Mouse (Mus musculus) neural tube, embryonic 15.5 days (tissue): ENCODE measurements around the gene Tnpo2. TPM values are rescaled to one million over a fixed set of nuclear protein-coding genes. Genes with fewer than 3 reads are reported as not detected.

ENCODE experiments used
- ATAC-seq: fragments of 200-750 bp; cut with Nextera tagmentation; 2 replicates; pipeline ENCODE4 v1.8.0; 2017; ENCODE audit warnings: mild to moderate bottlenecking, moderate TSS enrichment, moderate library complexity; ENCODE audit not compliant: low FRiP score
- H3K27ac ChIP-seq: fragments of 300-500 bp; sonication (generic); replicated peaks from 2 replicates; pipeline ENCODE4 v1.5.1; 2015; ENCODE audit warnings: mild to moderate bottlenecking, inconsistent platforms
- H3K27me3 ChIP-seq: fragments of 300-500 bp; sonication (generic); replicated peaks from 2 replicates; pipeline ENCODE4 v1.6.1; 2015; ENCODE audit warnings: inconsistent platforms
- H3K36me3 ChIP-seq: fragments of 300-500 bp; sonication (generic); 2 replicates; pipeline ENCODE4 v1.6.1; 2015; ENCODE audit warnings: inconsistent platforms
- H3K4me1 ChIP-seq: fragments of 300-500 bp; sonication (generic); 2 replicates; pipeline ENCODE4 v1.6.1; 2015; ENCODE audit warnings: inconsistent platforms
- H3K4me2 ChIP-seq: fragments of 300-500 bp; sonication (generic); 2 replicates; pipeline ENCODE4 v1.6.1; 2015; ENCODE audit warnings: inconsistent platforms, mild to moderate bottlenecking, moderate library complexity
- H3K4me3 ChIP-seq: fragments of 300-500 bp; sonication (generic); replicated peaks from 2 replicates; pipeline ENCODE4 v1.5.1; 2015; ENCODE audit warnings: mild to moderate bottlenecking, inconsistent platforms
- H3K9ac ChIP-seq: fragments of 300-500 bp; sonication (generic); replicated peaks from 2 replicates; pipeline ENCODE4 v1.6.1; 2015; ENCODE audit warnings: mild to moderate bottlenecking, inconsistent platforms
- H3K9me3 ChIP-seq: fragments of 300-500 bp; sonication (generic); replicated peaks from 2 replicates; pipeline ENCODE4 v1.6.1; 2016; ENCODE audit warnings: inconsistent platforms
- WGBS: fragments of 180-500 bp; shearing (Covaris S2); methylation state at CpG from one replicate; pipeline ENCODE4 v1.1.7; 2015; ENCODE audit warnings: mixed read lengths; 5-methylcytosine and 5-hydroxymethylcytosine counted together
- polyA plus RNA-seq: library from polyadenylated mRNA; unstranded; fragments of >200 nt; fragmentation: Nextera tagmentation; extraction: Ambion mirVana; gene quantifications from 2 replicates; pipeline ENCODE4 v1.2.1, GENCODE M21; 2015

The Tnpo2 gene
- polyA plus RNA-seq, 1 experiment from 2014 or later: 55.5 TPM

- no peak for ATAC-seq
- H3K9ac ChIP-seq: peak overlapping the region; percentile 100
- H3K27me3 ChIP-seq: no peaks in the 10 kb centered on the region
- no peaks in the 10 kb centered on the region for H3K9me3 ChIP-seq
- peak overlapping the region; percentile 92 for H3K4me2 ChIP-seq
- H3K4me3 ChIP-seq: peak overlapping the region; percentile 100
- no peak overlapping the region for H3K27ac ChIP-seq
- 26% methylated on average over 2 of the region's 2 CpGs for WGBS
- H3K4me1 ChIP-seq: peaks cover 51% of the 10 kb centered on the region
- H3K36me3 ChIP-seq: peaks cover 41% of the 10 kb centered on the region
Observed at GRCm38 (mm10) chr8:85027922-85028321, 8.8 kb upstream of the Tnpo2 start.

- Histone ChIP-seq H3K4me2 (peak overlapping the region; percentile 92), H3K4me1 (peaks cover 38% of the 10 kb centered on the region), H3K27me3 (no peaks in the 10 kb centered on the region), H3K9ac (peak overlapping the region; percentile 21; the same call in 1 of the 2 replicates), H3K4me3 (no peak overlapping the region), H3K27ac (no peak overlapping the region), H3K36me3 (peaks cover 35% of the 10 kb centered on the region), H3K9me3 (no peaks in the 10 kb centered on the region)
- no peak for ATAC-seq
- 89% methylated on average over 14 of the region's 14 CpGs for WGBS
Observed at GRCm38 (mm10) chr8:85029271-85029670, 7.4 kb upstream of the Tnpo2 start.

- Histone ChIP-seq H3K4me2 (no peak overlapping the region), H3K27me3 (no peaks in the 10 kb centered on the region), H3K9me3 (no peaks in the 10 kb centered on the region), H3K9ac (no peak overlapping the region), H3K4me1 (peaks cover 36% of the 10 kb centered on the region), H3K36me3 (peaks cover 35% of the 10 kb centered on the region), H3K4me3 (no peak overlapping the region), H3K27ac (no peak overlapping the region)
- 86% methylated on average over 4 of the region's 4 CpGs for WGBS
- no peak for ATAC-seq
Observed at GRCm38 (mm10) chr8:85032622-85033311, 3.9 kb upstream of the Tnpo2 start.

- Histone ChIP-seq H3K27ac (no peak overlapping the region), H3K4me2 (no peak overlapping the region), H3K9ac (no peak overlapping the region), H3K4me3 (no peak overlapping the region), H3K36me3 (peaks cover 35% of the 10 kb centered on the region), H3K9me3 (no peaks in the 10 kb centered on the region), H3K27me3 (no peaks in the 10 kb centered on the region), H3K4me1 (peaks cover 36% of the 10 kb centered on the region)
- no peak for ATAC-seq
- WGBS: 74% methylated on average over 1 of the region's 1 CpGs
Observed at GRCm38 (mm10) chr8:85033867-85034266, 2.8 kb upstream of the Tnpo2 start.

- H3K9ac ChIP-seq: peak overlapping the region; percentile 66; the same call in 1 of the 2 replicates
- 3% methylated on average over 13 of the region's 13 CpGs for WGBS
Observed at GRCm38 (mm10) chr8:85034764-85035163, 2.0 kb upstream of the Tnpo2 start.

GRCm38 (mm10) chr8:85035165-85035727 lies 1.5 kb upstream of the Tnpo2 start:
- H3K9ac ChIP-seq: peak overlapping the region; percentile 66; the same call in 1 of the 2 replicates
- H3K4me2 ChIP-seq: peak overlapping the region; percentile 90
- H3K36me3 ChIP-seq: peaks cover 29% of the 10 kb centered on the region
- peak overlapping the region; percentile 98 for H3K27ac ChIP-seq
- 7% methylated on average over 12 of the region's 12 CpGs for WGBS
- H3K9me3 ChIP-seq: no peaks in the 10 kb centered on the region
- ATAC-seq: no peak
- no peaks in the 10 kb centered on the region for H3K27me3 ChIP-seq
- peak overlapping the region; percentile 77 for H3K4me3 ChIP-seq
- peaks cover 39% of the 10 kb centered on the region for H3K4me1 ChIP-seq

More at GRCm38 (mm10) chr8:85034764-85035163, 2.0 kb upstream of the Tnpo2 start:
- H3K4me1 ChIP-seq: peaks cover 38% of the 10 kb centered on the region
- H3K27me3 ChIP-seq: no peaks in the 10 kb centered on the region
- peak overlapping the region; percentile 77 for H3K4me3 ChIP-seq
- peaks cover 31% of the 10 kb centered on the region for H3K36me3 ChIP-seq
- H3K9me3 ChIP-seq: no peaks in the 10 kb centered on the region
- H3K27ac ChIP-seq: no peak overlapping the region
- no peak for ATAC-seq
- H3K4me2 ChIP-seq: peak overlapping the region; percentile 90

DNA sequence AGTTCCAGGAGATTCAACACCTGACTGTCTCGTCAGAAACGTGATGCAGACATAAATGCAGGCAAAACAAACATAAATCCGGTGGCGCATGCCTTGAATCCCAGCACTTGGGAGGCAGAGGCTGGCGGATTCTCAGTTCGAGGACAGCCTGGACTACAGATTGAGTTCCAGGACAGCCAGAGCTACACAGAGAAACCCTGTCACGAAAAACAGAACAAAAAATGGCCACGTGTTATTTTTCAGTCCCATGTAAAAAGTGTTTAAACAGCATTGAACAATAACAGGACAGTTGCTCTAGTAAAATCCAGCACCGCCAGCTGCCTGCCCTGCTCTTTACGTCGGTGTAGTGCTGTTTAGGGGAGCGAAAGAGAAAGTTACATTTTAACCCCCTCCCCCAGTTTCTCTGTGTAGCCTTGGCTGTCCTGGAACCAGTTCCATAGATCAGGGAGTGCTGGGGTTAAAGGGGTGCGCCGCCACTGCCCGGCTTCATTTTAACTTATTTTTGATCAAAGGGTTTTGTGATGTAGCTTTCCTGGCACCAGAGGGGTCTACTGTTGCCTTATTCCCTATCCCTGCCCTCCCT lies 896 bp upstream of the Tnpo2 start:
- Histone ChIP-seq H3K27me3 (no peaks in the 10 kb centered on the region), H3K4me1 (peaks cover 45% of the 10 kb centered on the region), H3K27ac (peak overlapping the region; percentile 98), H3K36me3 (peaks cover 29% of the 10 kb centered on the region), H3K9ac (peak overlapping the region; percentile 66), H3K4me3 (peak overlapping the region; percentile 77), H3K4me2 (peak overlapping the region; percentile 90), H3K9me3 (no peaks in the 10 kb centered on the region)
- under 1% methylated on average over 15 of the region's 15 CpGs for WGBS
- ATAC-seq: peak; percentile 4

DNA sequence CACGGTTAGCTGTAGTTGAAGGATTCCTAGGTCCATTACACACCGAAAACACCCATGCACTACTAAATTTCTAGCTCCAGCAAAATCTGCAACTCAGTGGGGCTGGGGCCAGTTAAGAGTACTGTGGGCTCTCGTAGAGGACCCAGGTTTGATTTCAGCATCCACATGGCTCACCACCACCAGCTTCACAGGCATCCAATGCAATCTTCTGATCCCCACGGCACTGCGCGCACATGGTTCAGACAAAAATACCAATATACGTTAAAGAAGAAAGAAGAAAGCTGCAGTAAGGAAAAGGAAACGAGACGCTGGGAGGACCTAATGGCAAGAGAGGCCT lies 366 bp upstream of the Tnpo2 start:
- WGBS: 0% methylated on average over 9 of the region's 9 CpGs
- Histone ChIP-seq H3K4me2 (peak overlapping the region; percentile 90), H3K36me3 (peaks cover 30% of the 10 kb centered on the region), H3K4me1 (peaks cover 47% of the 10 kb centered on the region), H3K27ac (peak overlapping the region; percentile 98), H3K9me3 (no peaks in the 10 kb centered on the region), H3K4me3 (peak overlapping the region; percentile 77), H3K27me3 (no peaks in the 10 kb centered on the region), H3K9ac (peak overlapping the region; percentile 66)
- peak; percentile 60 for ATAC-seq

DNA sequence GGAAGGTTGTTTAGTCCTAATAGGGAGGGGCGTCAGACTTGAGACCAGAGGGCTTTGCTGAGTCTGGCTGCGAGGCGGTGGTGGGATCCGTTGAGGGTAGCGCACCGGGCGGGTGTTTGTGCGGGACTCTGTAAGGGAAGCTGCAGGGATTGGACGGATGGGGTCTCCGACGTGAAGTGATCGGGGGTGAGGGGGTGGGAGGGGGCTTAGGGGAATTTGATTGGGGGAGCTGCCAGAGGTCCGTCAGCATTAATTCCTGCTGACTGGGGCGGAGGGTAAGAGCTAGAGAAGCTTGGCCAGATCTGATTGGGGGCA lies 608 bp downstream of the Tnpo2 start:
- Histone ChIP-seq H3K4me1 (peaks cover 47% of the 10 kb centered on the region), H3K36me3 (peaks cover 24% of the 10 kb centered on the region), H3K4me3 (peak overlapping the region; percentile 77), H3K27ac (peak overlapping the region; percentile 98), H3K27me3 (no peaks in the 10 kb centered on the region), H3K9ac (peak overlapping the region; percentile 84), H3K9me3 (no peaks in the 10 kb centered on the region), H3K4me2 (peak overlapping the region; percentile 90)
- peak; percentile 61 for ATAC-seq
- 2% methylated on average over 14 of the region's 14 CpGs for WGBS

GRCm38 (mm10) chr8:85037681-85038531 lies 1.2 kb downstream of the Tnpo2 start:
- H3K36me3 ChIP-seq: peaks cover 24% of the 10 kb centered on the region
- no peaks in the 10 kb centered on the region for H3K27me3 ChIP-seq
- peak; percentile 26 for ATAC-seq
- WGBS: under 1% methylated on average over 55 of the region's 57 CpGs
- H3K9me3 ChIP-seq: no peaks in the 10 kb centered on the region
- peaks cover 47% of the 10 kb centered on the region for H3K4me1 ChIP-seq
- H3K27ac ChIP-seq: peak overlapping the region; percentile 98
- H3K4me2 ChIP-seq: peak overlapping the region; percentile 90
- H3K4me3 ChIP-seq: peak overlapping the region; percentile 77
- H3K9ac ChIP-seq: peak overlapping the region; percentile 84

DNA sequence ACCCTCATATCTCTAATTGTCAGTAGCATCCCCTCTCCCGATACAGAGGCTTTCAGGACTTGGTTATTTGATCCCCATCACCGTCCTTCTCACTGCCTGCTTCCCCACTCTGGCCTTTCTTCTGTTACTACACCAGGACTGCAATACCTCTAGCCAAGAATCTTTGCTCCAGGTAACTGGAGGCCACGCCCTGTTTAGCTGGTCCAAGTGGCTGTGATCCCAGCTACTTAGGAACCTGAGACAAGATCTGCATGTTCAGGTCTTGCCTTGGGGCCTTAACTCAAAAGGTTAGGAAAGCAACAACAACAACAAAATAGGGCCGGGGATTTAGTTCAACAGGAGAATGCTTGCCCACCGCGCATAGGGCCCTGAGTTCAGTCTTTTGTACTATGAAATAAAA lies 6.9 kb downstream of the Tnpo2 start:
- Histone ChIP-seq H3K27ac (no peak overlapping the region), H3K9ac (no peak overlapping the region), H3K9me3 (no peaks in the 10 kb centered on the region), H3K36me3 (peaks cover 74% of the 10 kb centered on the region), H3K4me3 (no peak overlapping the region), H3K4me1 (peaks cover 24% of the 10 kb centered on the region), H3K4me2 (no peak overlapping the region), H3K27me3 (no peaks in the 10 kb centered on the region)
- WGBS: 96% methylated on average over 6 of the region's 6 CpGs
- ATAC-seq: no peak
